Mouse (Mus musculus) olfactory bulb, adult 2 months (tissue): ENCODE data around the gene Afap1l2.

Experiments used
- CTCF ChIP-seq: fragments of 200-500 bp; IDR thresholded peaks from 2 replicates; pipeline ENCODE4 v1.5.1; 2012; ENCODE audit warnings: low read depth, mild to moderate bottlenecking, low read length, moderate library complexity; ENCODE audit not compliant: insufficient read depth
- POLR2A ChIP-seq: fragments of 200-500 bp; IDR thresholded peaks from 2 replicates; pipeline ENCODE4 v1.6.1; 2012; ENCODE audit warnings: mild to moderate bottlenecking, low read depth, low read length, moderate library complexity; ENCODE audit not compliant: insufficient read depth

DNA sequence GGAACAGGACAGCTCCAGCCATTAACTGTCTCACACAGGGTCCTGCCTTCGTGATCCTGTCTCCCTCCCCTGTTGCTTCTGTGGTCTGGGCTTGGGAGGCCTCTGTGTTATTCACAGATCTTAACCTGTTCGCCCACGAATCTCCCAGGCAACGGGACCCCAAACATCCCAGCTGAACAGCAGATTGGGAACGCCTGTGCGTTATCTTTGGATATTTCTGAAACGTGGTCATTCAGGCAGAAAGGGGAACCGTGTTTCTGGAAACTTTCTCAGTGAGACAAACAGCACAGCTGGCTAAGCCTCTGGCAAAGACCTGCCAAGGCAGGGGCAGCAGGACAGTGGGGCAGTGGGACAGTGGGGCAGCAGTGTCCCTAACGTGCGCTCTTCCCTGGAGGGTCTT, 24.3 kb downstream of the Afap1l2 start:
- TF ChIP-seq CTCF (no peak), POLR2A (no peak)
